Mouse (Mus musculus) ovary, adult 18-20 months (tissue): ENCODE results near the gene Ank.
"Not testable (repeated sequence)": the region's sequence is repeated elsewhere in the genome, so short reads cannot be mapped to it uniquely, and the experiment has no call there.

Experiments used
- DNase-seq: peaks from one replicate; pipeline ENCODE4 v3.0.0; 2022; ENCODE audit warnings: low spot score, mixed read lengths

Ank gene

GRCm38 (mm10) chr15:27467641-27468040, 1.2 kb downstream of the Ank start:
- DNase-seq = no peak

GRCm38 (mm10) chr15:27468822-27469488, 2.5 kb downstream of the Ank start:
- no peak for DNase-seq

GRCm38 (mm10) chr15:27470346-27470745, 3.9 kb downstream of the Ank start:
- DNase-seq = not testable (repeated sequence)

GRCm38 (mm10) chr15:27472315-27472714, 5.8 kb downstream of the Ank start:
- no peak for DNase-seq

- DNase-seq = no peak
Observed at GRCm38 (mm10) chr15:27475988-27476387, 9.5 kb downstream of the Ank start.

GRCm38 (mm10) chr15:27476671-27477070, 10.2 kb downstream of the Ank start:
- DNase-seq = no peak

DNA sequence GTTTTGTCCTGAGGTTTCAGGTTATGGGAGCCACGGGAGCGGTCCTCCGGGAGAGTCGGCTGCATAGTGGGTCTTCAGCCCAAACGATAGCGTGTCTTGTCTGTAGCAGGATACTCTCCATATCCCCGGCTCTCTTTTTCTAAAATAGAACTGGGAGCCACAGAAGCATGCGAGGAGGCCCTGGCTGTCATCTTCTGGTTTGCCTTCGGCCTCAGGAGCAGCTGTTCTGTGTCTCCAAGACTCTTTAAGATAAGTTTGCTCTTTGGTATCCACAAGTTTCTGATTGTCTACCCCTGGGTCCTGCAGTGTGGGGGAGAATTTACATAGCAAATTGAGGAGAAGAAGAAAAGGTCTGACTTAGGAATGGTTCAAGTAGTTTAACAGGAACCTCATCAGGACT, 10.7 kb downstream of the Ank start:
- DNase-seq = no peak

- no peak for DNase-seq
Observed at GRCm38 (mm10) chr15:27477630-27478029, 11.2 kb downstream of the Ank start.

GRCm38 (mm10) chr15:27480333-27481015, 14.0 kb downstream of the Ank start:
- DNase-seq = no peak

GRCm38 (mm10) chr15:27481956-27482355, 15.5 kb downstream of the Ank start:
- DNase-seq = no peak

DNA sequence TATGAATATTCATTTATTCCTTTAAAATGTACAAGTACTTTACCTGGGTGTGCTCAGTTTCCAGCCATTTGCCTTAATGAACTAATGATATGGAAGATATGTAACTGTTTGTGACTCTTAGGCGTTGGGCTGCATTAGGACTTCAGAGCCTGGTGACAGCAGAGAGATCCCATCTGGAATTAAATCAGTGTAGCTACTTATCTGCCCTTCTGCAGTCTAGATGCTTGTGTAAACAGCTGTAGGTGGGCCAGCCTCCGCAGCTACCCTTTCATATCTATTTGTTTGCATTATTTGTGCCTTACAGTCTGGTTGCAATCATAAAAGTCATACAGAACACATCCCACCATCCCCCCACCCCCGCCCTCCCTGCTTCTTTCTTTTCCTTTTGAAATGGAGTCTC, 16.7 kb downstream of the Ank start:
- no peak for DNase-seq

- DNase-seq = no peak
Observed at GRCm38 (mm10) chr15:27485567-27486278, 19.2 kb downstream of the Ank start.

DNA sequence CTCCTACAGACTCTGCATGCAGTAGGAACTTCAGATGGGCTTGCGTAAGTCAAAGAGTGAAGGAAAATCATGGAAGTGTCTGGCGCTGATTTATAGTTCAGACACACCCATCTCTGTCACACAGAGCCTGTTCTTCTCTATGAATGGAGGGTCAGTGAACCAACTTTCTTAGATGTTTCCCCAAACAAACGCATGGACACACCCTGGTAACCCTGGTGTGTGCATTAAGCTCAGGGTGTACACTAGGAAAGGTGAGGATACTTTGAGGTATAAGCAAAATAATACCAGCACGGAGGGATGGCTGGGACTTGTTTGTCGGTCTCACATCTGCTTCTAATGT, 19.8 kb downstream of the Ank start:
- no peak for DNase-seq

GRCm38 (mm10) chr15:27487059-27487458, 20.6 kb downstream of the Ank start:
- DNase-seq = no peak

- no peak for DNase-seq
Observed at GRCm38 (mm10) chr15:27488042-27488441, 21.6 kb downstream of the Ank start.

GRCm38 (mm10) chr15:27490676-27491075, 24.2 kb downstream of the Ank start:
- no peak for DNase-seq

DNA sequence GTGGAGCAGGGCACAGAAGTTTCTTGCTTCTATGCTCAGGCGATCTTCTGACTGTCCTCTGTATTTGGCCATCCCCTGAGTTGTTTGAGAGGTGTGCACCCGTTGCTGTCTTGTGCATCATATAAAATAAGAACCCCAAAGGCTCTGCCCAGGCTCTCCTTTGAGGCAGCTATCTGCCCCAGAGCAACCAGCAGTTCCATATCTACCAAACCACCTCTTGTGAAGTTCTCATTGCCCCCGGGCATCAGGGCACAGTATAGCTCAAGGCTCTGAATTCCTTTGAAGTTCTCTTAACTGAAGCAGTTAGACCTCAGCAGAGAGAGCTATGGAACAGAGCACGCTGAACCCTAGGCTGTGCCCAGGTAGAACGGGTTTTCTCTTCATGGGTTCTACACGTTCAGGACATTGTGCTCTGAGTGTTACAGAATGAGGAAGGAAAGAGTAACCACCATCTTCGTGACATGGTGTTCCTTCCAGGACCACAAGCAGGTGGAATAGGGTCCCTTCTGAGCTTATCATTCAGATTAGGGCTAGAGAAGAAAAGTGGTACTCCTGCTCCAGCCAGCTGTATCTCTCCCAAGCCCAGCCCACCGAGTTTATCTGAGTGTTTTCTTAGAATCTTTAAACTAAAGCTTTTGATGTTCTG, 25.1 kb downstream of the Ank start:
- DNase-seq = no peak

- no peak for DNase-seq
Observed at GRCm38 (mm10) chr15:27492156-27492555, 25.7 kb downstream of the Ank start.

- DNase-seq = no peak
Observed at GRCm38 (mm10) chr15:27492734-27493133, 26.3 kb downstream of the Ank start.

- DNase-seq = no peak
Observed at GRCm38 (mm10) chr15:27493516-27493915, 27.0 kb downstream of the Ank start.

DNA sequence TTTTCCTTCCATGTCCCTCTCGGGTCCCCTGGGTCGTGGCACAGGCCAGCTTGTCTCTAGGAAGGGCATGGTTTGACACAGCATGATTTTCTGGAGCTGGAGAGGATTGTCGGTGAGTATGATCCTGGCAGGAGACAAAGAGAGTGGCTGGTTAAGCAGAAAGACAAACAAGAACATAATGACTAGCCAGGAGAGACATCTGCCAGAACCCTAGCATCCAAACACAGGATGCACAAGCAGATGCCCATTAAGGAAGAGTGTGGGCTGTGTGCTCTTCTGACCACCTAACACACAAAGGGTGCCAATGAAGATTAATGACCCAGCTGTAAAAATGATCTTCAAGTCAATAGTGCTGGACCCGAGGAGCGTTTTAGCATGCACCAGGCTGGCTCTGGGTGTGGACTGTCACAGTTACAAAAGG, 29.5 kb downstream of the Ank start:
- DNase-seq = no peak

- no peak for DNase-seq
Observed at GRCm38 (mm10) chr15:27496596-27497299, 30.3 kb downstream of the Ank start.
